Mouse (Mus musculus): Measurements from ENCODE around the gene B230307C23Rik. TPM values are rescaled to one million over a fixed set of nuclear protein-coding genes. Genes with fewer than 3 reads are reported as not detected.
A peak's percentile ranks its signal among the peaks of the same experiment; 100 is the strongest.

B230307C23Rik gene
- polyA plus RNA-seq (2012), result 0.04 TPM in 1 of 2 replicates, not detected in the other

- no peaks in the 10 kb centered on the region for H3K9me3 ChIP-seq (ENCODE audit: control insufficient read depth, low read length)
- H3K27me3 ChIP-seq (ENCODE audit: control insufficient read depth), result no peaks in the 10 kb centered on the region
- TF ChIP-seq TAL1 (IDR thresholded peaks at IDR 0.05; ENCODE audit: low read length) (no peak), GATA1 (IDR thresholded peaks at IDR 0.05; ENCODE audit: low read length) (no peak)
- peak within 1 kb of the TSS; percentile 65 for H3K4me3 ChIP-seq (replicated peaks)
- peaks cover 7% of the 10 kb centered on the region for H3K36me3 ChIP-seq (ENCODE audit: control insufficient read depth)
- peaks cover 29% of the 10 kb centered on the region for H3K4me1 ChIP-seq (ENCODE audit: control insufficient read depth)
Measured at GRCm38 (mm10) chr16:97996616-97997382, at the start of gene B230307C23Rik. Gene B230307C23Rik, plus strand, starts transcription at chr16:97997315.

- peaks cover 40% of the 10 kb centered on the region for H3K36me3 ChIP-seq (ENCODE audit: control insufficient read depth)
- TF ChIP-seq TAL1 (IDR thresholded peaks at IDR 0.05; ENCODE audit: low read length), result no peak
- no peak for TF ChIP-seq GATA1 (IDR thresholded peaks at IDR 0.05; ENCODE audit: low read length)
Measured at GRCm38 (mm10) chr16:97948836-97949235, 48.3 kb upstream of the B230307C23Rik start.

GRCm38 (mm10) chr16:97950061-97950460 lies 47.1 kb upstream of the B230307C23Rik start:
- Histone ChIP-seq H3K36me3 (ENCODE audit: control insufficient read depth) (peaks cover 46% of the 10 kb centered on the region), H3K27me3 (ENCODE audit: control insufficient read depth) (no peaks in the 10 kb centered on the region), H3K4me1 (ENCODE audit: control insufficient read depth) (peaks cover 41% of the 10 kb centered on the region), H3K4me3 (replicated peaks) (no peak overlapping the region), H3K9me3 (ENCODE audit: control insufficient read depth, low read length) (no peaks in the 10 kb centered on the region)
- TF ChIP-seq TAL1 (IDR thresholded peaks at IDR 0.05; ENCODE audit: low read length) (no peak), GATA1 (IDR thresholded peaks at IDR 0.05; ENCODE audit: low read length) (no peak)

More at GRCm38 (mm10) chr16:97948836-97949235, 48.3 kb upstream of the B230307C23Rik start:
- Histone ChIP-seq H3K27me3 (ENCODE audit: control insufficient read depth) (no peaks in the 10 kb centered on the region), H3K9me3 (ENCODE audit: control insufficient read depth, low read length) (no peaks in the 10 kb centered on the region), H3K4me1 (ENCODE audit: control insufficient read depth) (peaks cover 29% of the 10 kb centered on the region), H3K4me3 (replicated peaks) (no peak overlapping the region)

GRCm38 (mm10) chr16:97952371-97952770 lies 44.7 kb upstream of the B230307C23Rik start:
- Histone ChIP-seq H3K4me3 (replicated peaks) (no peak overlapping the region), H3K4me1 (ENCODE audit: control insufficient read depth) (peaks cover 57% of the 10 kb centered on the region), H3K36me3 (ENCODE audit: control insufficient read depth) (peaks cover 61% of the 10 kb centered on the region), H3K27me3 (ENCODE audit: control insufficient read depth) (no peaks in the 10 kb centered on the region), H3K9me3 (ENCODE audit: control insufficient read depth, low read length) (no peaks in the 10 kb centered on the region)
- TF ChIP-seq GATA1 (IDR thresholded peaks at IDR 0.05; ENCODE audit: low read length), result no peak

GRCm38 (mm10) chr16:97952801-97953200 lies 44.3 kb upstream of the B230307C23Rik start:
- peaks cover 61% of the 10 kb centered on the region for H3K4me1 ChIP-seq (ENCODE audit: control insufficient read depth)
- peaks cover 61% of the 10 kb centered on the region for H3K36me3 ChIP-seq (ENCODE audit: control insufficient read depth)
- no peak for TF ChIP-seq GATA1 (IDR thresholded peaks at IDR 0.05; ENCODE audit: low read length)
- TF ChIP-seq TAL1 (IDR thresholded peaks at IDR 0.05; ENCODE audit: low read length), result no peak; the same call in 2 of the 3 replicates

GRCm38 (mm10) chr16:97953300-97953699 lies 43.8 kb upstream of the B230307C23Rik start:
- Histone ChIP-seq H3K4me3 (replicated peaks) (no peak overlapping the region), H3K4me1 (ENCODE audit: control insufficient read depth) (peaks cover 65% of the 10 kb centered on the region), H3K27me3 (ENCODE audit: control insufficient read depth) (no peaks in the 10 kb centered on the region), H3K9me3 (ENCODE audit: control insufficient read depth, low read length) (no peaks in the 10 kb centered on the region), H3K36me3 (ENCODE audit: control insufficient read depth) (peaks cover 59% of the 10 kb centered on the region)
- TF ChIP-seq TAL1 (IDR thresholded peaks at IDR 0.05; ENCODE audit: low read length) (no peak), GATA1 (IDR thresholded peaks at IDR 0.05; ENCODE audit: low read length) (no peak)

More at GRCm38 (mm10) chr16:97952801-97953200, 44.3 kb upstream of the B230307C23Rik start:
- no peak overlapping the region for H3K4me3 ChIP-seq (replicated peaks)
- no peaks in the 10 kb centered on the region for H3K27me3 ChIP-seq (ENCODE audit: control insufficient read depth)
- no peaks in the 10 kb centered on the region for H3K9me3 ChIP-seq (ENCODE audit: control insufficient read depth, low read length)

- no peak overlapping the region for H3K4me3 ChIP-seq (replicated peaks)
- peaks cover 44% of the 10 kb centered on the region for H3K36me3 ChIP-seq (ENCODE audit: control insufficient read depth)
- no peaks in the 10 kb centered on the region for H3K27me3 ChIP-seq (ENCODE audit: control insufficient read depth)
- H3K4me1 ChIP-seq (ENCODE audit: control insufficient read depth), result peaks cover 84% of the 10 kb centered on the region
- no peaks in the 10 kb centered on the region for H3K9me3 ChIP-seq (ENCODE audit: control insufficient read depth, low read length)
- TF ChIP-seq TAL1 (IDR thresholded peaks at IDR 0.05; ENCODE audit: low read length) (no peak), GATA1 (IDR thresholded peaks at IDR 0.05; ENCODE audit: low read length) (no peak)
Measured at GRCm38 (mm10) chr16:97956011-97956410, 41.1 kb upstream of the B230307C23Rik start.

- Histone ChIP-seq H3K4me3 (replicated peaks) (no peak overlapping the region), H3K27me3 (ENCODE audit: control insufficient read depth) (no peaks in the 10 kb centered on the region), H3K36me3 (ENCODE audit: control insufficient read depth) (peaks cover 28% of the 10 kb centered on the region), H3K4me1 (ENCODE audit: control insufficient read depth) (peaks cover 89% of the 10 kb centered on the region), H3K9me3 (ENCODE audit: control insufficient read depth, low read length) (no peaks in the 10 kb centered on the region)
- no peak for TF ChIP-seq TAL1 (IDR thresholded peaks at IDR 0.05; ENCODE audit: low read length)
- TF ChIP-seq GATA1 (IDR thresholded peaks at IDR 0.05; ENCODE audit: low read length), result no peak
Measured at GRCm38 (mm10) chr16:97957626-97958025, 39.5 kb upstream of the B230307C23Rik start.

GRCm38 (mm10) chr16:97958401-97958973 lies 38.6 kb upstream of the B230307C23Rik start:
- no peak for TF ChIP-seq TAL1 (IDR thresholded peaks at IDR 0.05; ENCODE audit: low read length)
- TF ChIP-seq GATA1 (IDR thresholded peaks at IDR 0.05; ENCODE audit: low read length), result no peak
- Histone ChIP-seq H3K27me3 (ENCODE audit: control insufficient read depth) (no peaks in the 10 kb centered on the region), H3K9me3 (ENCODE audit: control insufficient read depth, low read length) (no peaks in the 10 kb centered on the region), H3K4me1 (ENCODE audit: control insufficient read depth) (peaks cover 86% of the 10 kb centered on the region), H3K36me3 (ENCODE audit: control insufficient read depth) (peaks cover 24% of the 10 kb centered on the region), H3K4me3 (replicated peaks) (no peak overlapping the region)

Data from erythroblast, embryonic 14.5 days (primary cell).